Mouse (Mus musculus): Measurements from ENCODE around the gene Zfp316. TPM values are rescaled to one million over a fixed set of nuclear protein-coding genes. Genes with fewer than 3 reads are reported as not detected.
A peak's percentile ranks its signal among the peaks of the same experiment; 100 is the strongest.

Zfp316 gene
- polyA plus RNA-seq (2015; fragmentation: Nextera tagmentation; extraction: Ambion mirVana): 8.7 and 9.6 TPM in 2 replicates

GRCm38 (mm10) chr5:143269363-143270150 is at the start of gene Zfp316:
Zfp316 (minus strand) TSS chr5:143270022.
- Histone ChIP-seq H3K27me3 (ENCODE audit: control insufficient read depth, insufficient read depth, low read depth, low read length) (no peaks in the 10 kb centered on the region), H3K4me3 (ENCODE audit: low read depth, low read length) (peak within 1 kb of the TSS; percentile 79), H3K4me1 (ENCODE audit: control insufficient read depth, insufficient read depth, low read length) (peaks cover 27% of the 10 kb centered on the region), H3K9ac (ENCODE audit: low read depth, low read length) (peak within 1 kb of the TSS; percentile 83), H3K36me3 (ENCODE audit: control insufficient read depth, insufficient read depth, low read length) (no peaks in the 10 kb centered on the region; the same call in 1 of the 2 replicates), H3K4me2 (ENCODE audit: low read length) (peak within 1 kb of the TSS; percentile 63), H3K27ac (ENCODE audit: low read length) (peak within 1 kb of the TSS; percentile 83), H3K9me3 (replicated peaks; ENCODE audit: control insufficient read depth, low read length, poor library complexity, severe bottlenecking) (no peaks in the 10 kb centered on the region)
- under 1% methylated on average over 72 of the region's 79 CpGs for WGBS
- peak; percentile 91 for ATAC-seq

GRCm38 (mm10) chr5:143317288-143317610 is 47.4 kb upstream of the Zfp316 start:
- ATAC-seq: no peak
- no peak overlapping the region for H3K4me2 ChIP-seq (ENCODE audit: low read length)
- H3K9me3 ChIP-seq (replicated peaks; ENCODE audit: control insufficient read depth, low read length, poor library complexity, severe bottlenecking): no peaks in the 10 kb centered on the region
- peaks cover 18% of the 10 kb centered on the region for H3K4me1 ChIP-seq (ENCODE audit: control insufficient read depth, insufficient read depth, low read length)
- no peak overlapping the region for H3K27ac ChIP-seq (ENCODE audit: low read length)
- no peaks in the 10 kb centered on the region for H3K27me3 ChIP-seq (ENCODE audit: control insufficient read depth, insufficient read depth, low read depth, low read length)
- 83% methylated on average over 8 of the region's 8 CpGs for WGBS
- H3K4me3 ChIP-seq (ENCODE audit: low read depth, low read length): no peak overlapping the region
- H3K36me3 ChIP-seq (ENCODE audit: control insufficient read depth, insufficient read depth, low read length): peaks cover 11% of the 10 kb centered on the region
- no peak overlapping the region for H3K9ac ChIP-seq (ENCODE audit: low read depth, low read length)

- H3K27ac ChIP-seq (ENCODE audit: low read length): no peak overlapping the region
- no peak overlapping the region for H3K4me3 ChIP-seq (ENCODE audit: low read depth, low read length)
- H3K4me1 ChIP-seq (ENCODE audit: control insufficient read depth, insufficient read depth, low read length): peaks cover 20% of the 10 kb centered on the region
- no peaks in the 10 kb centered on the region for H3K27me3 ChIP-seq (ENCODE audit: control insufficient read depth, insufficient read depth, low read depth, low read length)
- no peak overlapping the region for H3K4me2 ChIP-seq (ENCODE audit: low read length)
- no peak overlapping the region for H3K9ac ChIP-seq (ENCODE audit: low read depth, low read length)
- no peak for ATAC-seq
- 93% methylated on average over 5 of the region's 5 CpGs for WGBS
- H3K9me3 ChIP-seq (replicated peaks; ENCODE audit: control insufficient read depth, low read length, poor library complexity, severe bottlenecking): no peaks in the 10 kb centered on the region
- peaks cover 14% of the 10 kb centered on the region; the same call in 1 of the 2 replicates for H3K36me3 ChIP-seq (ENCODE audit: control insufficient read depth, insufficient read depth, low read length)
Observed at GRCm38 (mm10) chr5:143316605-143317287, 46.9 kb upstream of the Zfp316 start.

GRCm38 (mm10) chr5:143315514-143315888 is 45.7 kb upstream of the Zfp316 start:
- Histone ChIP-seq H3K4me1 (ENCODE audit: control insufficient read depth, insufficient read depth, low read length) (peaks cover 21% of the 10 kb centered on the region), H3K9me3 (replicated peaks; ENCODE audit: control insufficient read depth, low read length, poor library complexity, severe bottlenecking) (no peaks in the 10 kb centered on the region), H3K36me3 (ENCODE audit: control insufficient read depth, insufficient read depth, low read length) (peaks cover 22% of the 10 kb centered on the region), H3K27me3 (ENCODE audit: control insufficient read depth, insufficient read depth, low read depth, low read length) (no peaks in the 10 kb centered on the region), H3K27ac (ENCODE audit: low read length) (peak overlapping the region; percentile 97), H3K9ac (ENCODE audit: low read depth, low read length) (no peak overlapping the region), H3K4me3 (ENCODE audit: low read depth, low read length) (peak overlapping the region; percentile 89), H3K4me2 (ENCODE audit: low read length) (peak overlapping the region; percentile 68)
- peak; percentile 37 for ATAC-seq
- 13% methylated on average over 8 of the region's 8 CpGs for WGBS

- Histone ChIP-seq H3K27ac (ENCODE audit: low read length) (peak within 1 kb of the TSS; percentile 97), H3K9me3 (replicated peaks; ENCODE audit: control insufficient read depth, low read length, poor library complexity, severe bottlenecking) (no peaks in the 10 kb centered on the region), H3K9ac (ENCODE audit: low read depth, low read length) (peak within 1 kb of the TSS; percentile 98), H3K27me3 (ENCODE audit: control insufficient read depth, insufficient read depth, low read depth, low read length) (no peaks in the 10 kb centered on the region), H3K36me3 (ENCODE audit: control insufficient read depth, insufficient read depth, low read length) (peaks cover 24% of the 10 kb centered on the region), H3K4me1 (ENCODE audit: control insufficient read depth, insufficient read depth, low read length) (peaks cover 23% of the 10 kb centered on the region), H3K4me3 (ENCODE audit: low read depth, low read length) (peak within 1 kb of the TSS; percentile 89), H3K4me2 (ENCODE audit: low read length) (peak within 1 kb of the TSS; percentile 68)
- WGBS: under 1% methylated on average over 90 of the region's 101 CpGs
- peak; percentile 79 for ATAC-seq
Observed at GRCm38 (mm10) chr5:143314730-143315513, 45.1 kb upstream of the Zfp316 start, which contains the start of gene E130309D02Rik. E130309D02Rik (minus strand) TSS chr5:143315360.

GRCm38 (mm10) chr5:143314183-143314729 is 44.4 kb upstream of the Zfp316 start:
- ATAC-seq: no peak; the same call in 1 of the 2 replicates
- WGBS: under 1% methylated on average over 16 of the region's 16 CpGs
- H3K4me2 ChIP-seq (ENCODE audit: low read length): peak overlapping the region; percentile 68

GRCm38 (mm10) chr5:143311886-143312285 is 42.1 kb upstream of the Zfp316 start:
- Histone ChIP-seq H3K27me3 (ENCODE audit: control insufficient read depth, insufficient read depth, low read depth, low read length) (no peaks in the 10 kb centered on the region), H3K9ac (ENCODE audit: low read depth, low read length) (no peak overlapping the region), H3K27ac (ENCODE audit: low read length) (no peak overlapping the region), H3K4me2 (ENCODE audit: low read length) (no peak overlapping the region), H3K9me3 (replicated peaks; ENCODE audit: control insufficient read depth, low read length, poor library complexity, severe bottlenecking) (no peaks in the 10 kb centered on the region), H3K36me3 (ENCODE audit: control insufficient read depth, insufficient read depth, low read length) (peaks cover 40% of the 10 kb centered on the region), H3K4me3 (ENCODE audit: low read depth, low read length) (no peak overlapping the region), H3K4me1 (ENCODE audit: control insufficient read depth, insufficient read depth, low read length) (peaks cover 26% of the 10 kb centered on the region)
- 74% methylated on average over 8 of the region's 8 CpGs for WGBS
- no peak for ATAC-seq

More at GRCm38 (mm10) chr5:143314183-143314729, 44.4 kb upstream of the Zfp316 start:
- peaks cover 23% of the 10 kb centered on the region for H3K4me1 ChIP-seq (ENCODE audit: control insufficient read depth, insufficient read depth, low read length)
- H3K27me3 ChIP-seq (ENCODE audit: control insufficient read depth, insufficient read depth, low read depth, low read length): no peaks in the 10 kb centered on the region
- peak overlapping the region; percentile 98 for H3K9ac ChIP-seq (ENCODE audit: low read depth, low read length)
- H3K27ac ChIP-seq (ENCODE audit: low read length): peak overlapping the region; percentile 97
- peaks cover 27% of the 10 kb centered on the region for H3K36me3 ChIP-seq (ENCODE audit: control insufficient read depth, insufficient read depth, low read length)
- H3K4me3 ChIP-seq (ENCODE audit: low read depth, low read length): peak overlapping the region; percentile 89
- H3K9me3 ChIP-seq (replicated peaks; ENCODE audit: control insufficient read depth, low read length, poor library complexity, severe bottlenecking): no peaks in the 10 kb centered on the region

GRCm38 (mm10) chr5:143309916-143310315 is 40.1 kb upstream of the Zfp316 start:
- WGBS: 98% methylated on average over 7 of the region's 7 CpGs
- Histone ChIP-seq H3K36me3 (ENCODE audit: control insufficient read depth, insufficient read depth, low read length) (peaks cover 42% of the 10 kb centered on the region), H3K4me3 (ENCODE audit: low read depth, low read length) (no peak overlapping the region), H3K9ac (ENCODE audit: low read depth, low read length) (no peak overlapping the region), H3K27ac (ENCODE audit: low read length) (no peak overlapping the region), H3K9me3 (replicated peaks; ENCODE audit: control insufficient read depth, low read length, poor library complexity, severe bottlenecking) (no peaks in the 10 kb centered on the region), H3K4me2 (ENCODE audit: low read length) (no peak overlapping the region), H3K27me3 (ENCODE audit: control insufficient read depth, insufficient read depth, low read depth, low read length) (no peaks in the 10 kb centered on the region), H3K4me1 (ENCODE audit: control insufficient read depth, insufficient read depth, low read length) (peaks cover 27% of the 10 kb centered on the region)
- ATAC-seq: no peak

All from midbrain, embryonic 16.5 days (tissue).